9 mouse cellular contexts compared by ENCODE assay signal in the genomic region with DNA sequence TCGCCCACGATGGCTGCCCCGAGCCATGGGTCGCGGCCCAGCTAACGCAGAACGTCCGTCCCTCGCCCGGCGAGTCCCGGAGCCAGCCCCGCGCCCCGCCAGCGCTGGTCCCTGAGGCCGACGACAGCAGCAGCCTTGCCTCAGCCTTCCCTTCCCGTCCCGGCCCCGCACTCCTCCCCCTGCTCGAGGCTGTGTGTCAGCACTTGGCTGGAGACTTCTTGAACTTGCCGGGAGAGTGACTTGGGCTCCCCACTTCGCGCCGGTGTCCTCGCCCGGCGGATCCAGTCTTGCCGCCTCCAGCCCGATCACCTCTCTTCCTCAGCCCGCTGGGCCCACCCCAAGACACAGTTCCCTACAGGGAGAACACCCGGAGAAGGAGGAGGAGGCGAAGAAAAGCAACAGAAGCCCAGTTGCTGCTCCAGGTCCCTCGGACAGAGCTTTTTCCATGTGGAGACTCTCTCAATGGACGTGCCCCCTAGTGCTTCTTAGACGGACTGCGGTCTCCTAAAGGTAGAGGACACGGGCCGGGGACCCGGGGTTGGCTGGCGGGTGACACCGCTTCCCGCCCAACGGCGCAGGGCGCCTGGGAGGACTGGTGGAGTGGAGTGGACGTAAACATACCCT. TPM values are rescaled to one million over a fixed set of nuclear protein-coding genes. Genes with fewer than 3 reads are reported as not detected.
DNase-seq lines count a peak whose midpoint lies in the region; ATAC-seq and TF ChIP-seq lines count a peak whose summit lies in the region.
"Had no signal": no experiment of that assay in that cellular context is flagged by ENCODE, and none has a peak within 500 bp of the region (broad histone marks: within the 10 kb centered on the region; RNA-seq: fewer than 3 reads in every experiment).

No protein-coding gene starts in this region.

- peak overlapping the region; percentile 60 for H3K4me3 ChIP-seq in forebrain, embryonic 12.5 days (replicated peaks)
- H3K4me3 ChIP-seq in heart, postnatal 0 days (ENCODE audit: low read depth, low read length): peak overlapping the region; percentile 54
- peak overlapping the region; percentile 76 for H3K4me3 ChIP-seq in limb, embryonic 12.5 days (replicated peaks)
- peak overlapping the region; percentile 65 for H3K4me3 ChIP-seq in midbrain, embryonic 13.5 days (replicated peaks)

- H3K27me3 ChIP-seq in forebrain, embryonic 12.5 days: peaks cover 59% of the 10 kb centered on the region
- peaks cover 47% of the 10 kb centered on the region for H3K27me3 ChIP-seq in heart, postnatal 0 days (ENCODE audit: control insufficient read depth, insufficient read depth, low read length)
- peaks cover 38% of the 10 kb centered on the region for H3K27me3 ChIP-seq in limb, embryonic 12.5 days
- peaks cover 71% of the 10 kb centered on the region for H3K27me3 ChIP-seq in midbrain, embryonic 13.5 days
- H3K27me3 ChIP-seq: CH12.LX had no signal

- WGBS in forebrain, embryonic 12.5 days: 1% methylated on average over 48 of the region's 48 CpGs
- WGBS in heart, postnatal 0 days: 3% methylated on average over 37 of the region's 48 CpGs
- WGBS in limb, embryonic 12.5 days: under 1% methylated on average over 48 of the region's 48 CpGs
- WGBS in midbrain, embryonic 13.5 days: 1% methylated on average over 48 of the region's 48 CpGs

- TF ChIP-seq CTCF in heart, postnatal 0 days (IDR thresholded peaks at IDR 0.05; ENCODE audit: low read depth): no peak

- TF ChIP-seq EP300 in heart, postnatal 0 days (IDR thresholded peaks at IDR 0.05; ENCODE audit: low read depth): no peak

- intact Hi-C loops in left cerebral cortex, postnatal 4 days (cut with DNase I): loop anchor here (5.0 kb wide), 4 partner anchors 169 to 989 kb away; no protein-coding TSS in a partner anchor

- no peaks in the 10 kb centered on the region for H3K9me3 ChIP-seq in forebrain, embryonic 12.5 days
- H3K9me3 ChIP-seq in heart, postnatal 0 days (replicated peaks; ENCODE audit: control insufficient read depth, low read length): no peaks in the 10 kb centered on the region
- H3K9me3 ChIP-seq in limb, embryonic 12.5 days: no peaks in the 10 kb centered on the region
- no peaks in the 10 kb centered on the region for H3K9me3 ChIP-seq in midbrain, embryonic 13.5 days

- peak overlapping the region; percentile 87 for H3K4me2 ChIP-seq in forebrain, embryonic 12.5 days
- H3K4me2 ChIP-seq in heart, postnatal 0 days (ENCODE audit: low read depth, low read length): peak overlapping the region; percentile 78
- peak overlapping the region; percentile 77 for H3K4me2 ChIP-seq in limb, embryonic 12.5 days
- H3K4me2 ChIP-seq in midbrain, embryonic 13.5 days (replicated peaks): peak overlapping the region; percentile 92

- H3K27ac ChIP-seq in forebrain, embryonic 12.5 days: no peak overlapping the region
- H3K27ac ChIP-seq in heart, postnatal 0 days (ENCODE audit: low read depth): no peak overlapping the region
- H3K27ac ChIP-seq in limb, embryonic 12.5 days: peak overlapping the region; percentile 85
- no peak overlapping the region for H3K27ac ChIP-seq in midbrain, embryonic 13.5 days

- DNase-seq in left cerebral cortex, postnatal 4 days: peak; percentile 8
- DNase-seq in left cerebral cortex, adult 11 months (ENCODE audit: low spot score): no peak
- no peak for DNase-seq in heart, postnatal 0 days (ENCODE audit: low spot score)
- DNase-seq in urinary bladder, postnatal 14 days (ENCODE audit: low spot score): peak; percentile 50

- ATAC-seq in forebrain, embryonic 12.5 days (ENCODE audit: low FRiP score): peak; percentile 12; the same call in 1 of the 2 replicates
- no peak for ATAC-seq in heart, postnatal 0 days (ENCODE audit: insufficient read depth, low read depth)
- ATAC-seq in limb, embryonic 12.5 days (ENCODE audit: insufficient number of reproducible peaks, insufficient read depth, low FRiP score, low TSS enrichment, low read depth): no peak
- ATAC-seq in midbrain, embryonic 13.5 days: peak; percentile 53
- no peak for ATAC-seq in cerebellum, adult (ENCODE audit: insufficient number of reproducible peaks, low FRiP score, low TSS enrichment)

- peaks cover 28% of the 10 kb centered on the region for H3K4me1 ChIP-seq in forebrain, embryonic 12.5 days
- H3K4me1 ChIP-seq in heart, postnatal 0 days (ENCODE audit: control insufficient read depth, insufficient read depth): peaks cover 5% of the 10 kb centered on the region; the same call in 1 of the 2 replicates
- peaks cover 40% of the 10 kb centered on the region for H3K4me1 ChIP-seq in limb, embryonic 12.5 days (replicated peaks)
- H3K4me1 ChIP-seq in midbrain, embryonic 13.5 days (replicated peaks): peaks cover 32% of the 10 kb centered on the region

- H3K9ac ChIP-seq in forebrain, embryonic 12.5 days: peak overlapping the region; percentile 57
- peak overlapping the region; percentile 6; the same call in 1 of the 2 replicates for H3K9ac ChIP-seq in heart, postnatal 0 days (replicated peaks; ENCODE audit: low read depth, low read length)
- H3K9ac ChIP-seq in limb, embryonic 12.5 days (replicated peaks): peak overlapping the region; percentile 88
- H3K9ac ChIP-seq in midbrain, embryonic 13.5 days (replicated peaks): peak overlapping the region; percentile 66

- no peaks in the 10 kb centered on the region for H3K36me3 ChIP-seq in forebrain, embryonic 12.5 days (replicated peaks)
- no peaks in the 10 kb centered on the region for H3K36me3 ChIP-seq in heart, postnatal 0 days (replicated peaks; ENCODE audit: control insufficient read depth, insufficient read depth, low read length)
- peaks cover 14% of the 10 kb centered on the region; the same call in 1 of the 2 replicates for H3K36me3 ChIP-seq in limb, embryonic 12.5 days
- H3K36me3 ChIP-seq in midbrain, embryonic 13.5 days: no peaks in the 10 kb centered on the region

RNA-seq across cellular contexts. Expression of gene Bmp2, which starts 1.0 kb away (rescaled TPM):
- total RNA-seq in left cerebral cortex, postnatal 4 days (2021): 1 to 10 TPM; 6.0 to 7.3 TPM
- 2.5 and 3.1 TPM in 2 replicates for polyA plus RNA-seq in forebrain, embryonic 12.5 days (2016; fragmentation: Nextera tagmentation; extraction: Ambion mirVana)
- total RNA-seq in heart, postnatal 0 days (2014; rRNA removed; ENCODE audit: low replicate concordance): 2.6 and 4.9 TPM in 2 replicates
- 2.8 and 3.1 TPM in 2 replicates for polyA plus RNA-seq in heart, postnatal 0 days (2015; fragmentation: Nextera tagmentation; extraction: Ambion mirVana)
- 37.8 and 38.5 TPM in 2 replicates for polyA plus RNA-seq in limb, embryonic 12.5 days (2016; fragmentation: Nextera tagmentation; extraction: Ambion mirVana)
- polyA plus RNA-seq in midbrain, embryonic 13.5 days (2015; fragmentation: Nextera tagmentation; extraction: Ambion mirVana): 1.2 and 2.2 TPM in 2 replicates
- total RNA-seq: CH12.LX had no signal

Comparison
In these comparisons a context has a peak if more than half of its experiments do, and no peak if none do; other contexts are left out.
1. DNase-seq: peak in left cerebral cortex, postnatal 4 days (single experiment) and urinary bladder, postnatal 14 days (single experiment); none in left cerebral cortex, adult 11 months (single experiment) and heart, postnatal 0 days (single experiment).
2. ATAC-seq: peak in forebrain, embryonic 12.5 days (single experiment) and midbrain, embryonic 13.5 days (single experiment); none in heart, postnatal 0 days (single experiment), limb, embryonic 12.5 days (single experiment) and cerebellum, adult (single experiment).
3. H3K9ac ChIP-seq: peak in every context shown above with its lines; median percentile 88 in limb, embryonic 12.5 days; 66 in midbrain, embryonic 13.5 days; 57 in forebrain, embryonic 12.5 days; 6 in heart, postnatal 0 days.
4. Peak in every context shown above with its lines, with median percentiles within 50 percentile points of each other: H3K4me2 ChIP-seq and H3K4me3 ChIP-seq.